Mouse (Mus musculus) megakaryocyte, embryonic 14.5 days (primary cell): ENCODE data around the gene Gm20388.

Source experiments
- FLI1 ChIP-seq: IDR thresholded peaks from 2 replicates; pipeline ENCODE4 v1.6.1; 2012; ENCODE audit warnings: low read length, inconsistent platforms, mixed read lengths
- GATA1 ChIP-seq: IDR thresholded peaks from 3 replicates; pipeline ENCODE4 v1.6.1; 2012; ENCODE audit warnings: mixed read lengths, low read length, inconsistent platforms, borderline replicate concordance

GRCm38 (mm10) chr8:121642804-121643203, 1732.2 kb downstream of the Gm20388 start:
- no peak for TF ChIP-seq GATA1
- no peak for TF ChIP-seq FLI1
